Mouse (Mus musculus): Measurements from ENCODE around the gene Vps9d1. TPM values are rescaled to one million over a fixed set of nuclear protein-coding genes. Genes with fewer than 3 reads are reported as not detected.
"Not testable (repeated sequence)": the region's sequence is repeated elsewhere in the genome, so short reads cannot be mapped to it uniquely, and the experiment has no call there.

Vps9d1 gene
- polyA plus RNA-seq, 1 experiment: 42.7 TPM

DNA sequence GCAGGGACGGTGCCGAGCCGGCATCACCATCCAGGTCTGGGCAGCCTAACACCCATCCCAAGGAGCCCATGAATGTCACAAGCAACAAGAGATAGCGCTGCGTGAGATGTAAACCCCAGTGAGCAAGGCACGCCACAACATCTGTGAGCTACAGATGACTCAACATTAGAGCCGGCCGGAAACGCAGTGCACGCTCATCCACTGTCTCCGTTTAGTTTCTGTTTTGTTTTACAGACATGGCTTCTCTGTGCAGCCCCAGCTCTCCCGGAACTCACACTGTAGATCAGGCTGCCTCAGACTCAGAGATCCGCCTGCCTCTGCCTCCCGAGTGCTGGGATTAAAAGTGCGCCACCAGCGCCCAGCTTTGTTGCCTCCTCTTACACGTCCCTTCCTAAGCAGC is 33.2 kb upstream of the Vps9d1 start:
- WGBS: 96% methylated on average over 17 of the region's 17 CpGs
- no peak for DNase-seq
- Histone ChIP-seq H3K36me3 (ENCODE audit: control insufficient read depth, insufficient read depth, low read length) (no peaks in the 10 kb centered on the region), H3K4me3 (ENCODE audit: insufficient read depth, low read depth, low read length) (no peak overlapping the region), H3K4me1 (ENCODE audit: control insufficient read depth, insufficient read depth, low read length) (peaks cover 5% of the 10 kb centered on the region), H3K27me3 (replicated peaks; ENCODE audit: control insufficient read depth, insufficient read depth, low read length) (no peaks in the 10 kb centered on the region), H3K27ac (ENCODE audit: insufficient read depth, low read depth, low read length) (no peak overlapping the region)
- TF ChIP-seq POLR2A (IDR thresholded peaks at IDR 0.05; ENCODE audit: low read depth, low read length): no peak
- TF ChIP-seq CTCF (conservative IDR thresholded peaks at IDR 0.05; ENCODE audit: insufficient read depth, insufficient read length, low read depth, low read length): no peak

GRCm38 (mm10) chr8:123284493-123284892 is 30.3 kb upstream of the Vps9d1 start:
- H3K27me3 ChIP-seq (replicated peaks; ENCODE audit: control insufficient read depth, insufficient read depth, low read length): no peaks in the 10 kb centered on the region
- no peaks in the 10 kb centered on the region for H3K36me3 ChIP-seq (ENCODE audit: control insufficient read depth, insufficient read depth, low read length)
- 88% methylated on average over 5 of the region's 5 CpGs for WGBS
- no peaks in the 10 kb centered on the region for H3K4me1 ChIP-seq (ENCODE audit: control insufficient read depth, insufficient read depth, low read length)
- TF ChIP-seq CTCF (conservative IDR thresholded peaks at IDR 0.05; ENCODE audit: insufficient read depth, insufficient read length, low read depth, low read length) (no peak), POLR2A (IDR thresholded peaks at IDR 0.05; ENCODE audit: low read depth, low read length) (no peak)
- H3K27ac ChIP-seq (ENCODE audit: insufficient read depth, low read depth, low read length): no peak overlapping the region
- DNase-seq: no peak
- H3K4me3 ChIP-seq (ENCODE audit: insufficient read depth, low read depth, low read length): no peak overlapping the region

GRCm38 (mm10) chr8:123283991-123284390 is 29.8 kb upstream of the Vps9d1 start:
- Histone ChIP-seq H3K27ac (ENCODE audit: insufficient read depth, low read depth, low read length) (no peak overlapping the region), H3K36me3 (ENCODE audit: control insufficient read depth, insufficient read depth, low read length) (no peaks in the 10 kb centered on the region), H3K4me3 (ENCODE audit: insufficient read depth, low read depth, low read length) (no peak overlapping the region), H3K27me3 (replicated peaks; ENCODE audit: control insufficient read depth, insufficient read depth, low read length) (no peaks in the 10 kb centered on the region), H3K4me1 (ENCODE audit: control insufficient read depth, insufficient read depth, low read length) (no peaks in the 10 kb centered on the region)
- peak; percentile 23 for DNase-seq
- TF ChIP-seq POLR2A (IDR thresholded peaks at IDR 0.05; ENCODE audit: low read depth, low read length) (no peak), CTCF (conservative IDR thresholded peaks at IDR 0.05; ENCODE audit: insufficient read depth, insufficient read length, low read depth, low read length) (no peak)
- 66% methylated on average over 7 of the region's 7 CpGs for WGBS

DNA sequence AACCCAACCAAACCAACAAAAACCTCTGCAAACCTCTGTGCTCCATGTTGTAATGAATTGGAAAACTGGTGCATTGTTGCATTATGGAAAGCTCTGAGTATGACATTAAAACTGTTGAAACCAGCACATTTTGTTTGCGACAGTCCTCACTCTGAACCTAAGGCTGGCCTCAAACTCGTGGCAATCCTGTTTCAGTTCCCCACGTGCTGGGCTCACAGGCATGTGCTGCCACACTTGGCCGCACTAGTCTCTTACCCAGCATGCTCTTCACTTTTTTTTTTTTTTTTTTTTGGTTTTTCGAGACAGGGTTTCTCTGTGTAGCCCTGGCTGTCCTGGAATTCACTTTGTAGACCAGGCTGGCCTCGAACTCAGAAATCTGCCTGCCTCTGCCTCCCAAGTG is 28.8 kb upstream of the Vps9d1 start:
- not testable (repeated sequence) for H3K36me3 ChIP-seq (ENCODE audit: control insufficient read depth, insufficient read depth, low read length); DNase-seq; H3K27me3 ChIP-seq (replicated peaks; ENCODE audit: control insufficient read depth, insufficient read depth, low read length); H3K27ac ChIP-seq (ENCODE audit: insufficient read depth, low read depth, low read length); H3K4me3 ChIP-seq (ENCODE audit: insufficient read depth, low read depth, low read length); H3K4me1 ChIP-seq (ENCODE audit: control insufficient read depth, insufficient read depth, low read length)
- WGBS: 83% methylated on average over 6 of the region's 6 CpGs

GRCm38 (mm10) chr8:123280302-123281094 is 26.4 kb upstream of the Vps9d1 start:
- Histone ChIP-seq H3K27me3 (replicated peaks; ENCODE audit: control insufficient read depth, insufficient read depth, low read length) (no peaks in the 10 kb centered on the region), H3K27ac (ENCODE audit: insufficient read depth, low read depth, low read length) (no peak overlapping the region), H3K4me3 (ENCODE audit: insufficient read depth, low read depth, low read length) (no peak overlapping the region), H3K36me3 (ENCODE audit: control insufficient read depth, insufficient read depth, low read length) (no peaks in the 10 kb centered on the region), H3K4me1 (ENCODE audit: control insufficient read depth, insufficient read depth, low read length) (no peaks in the 10 kb centered on the region)
- no peak for TF ChIP-seq POLR2A (IDR thresholded peaks at IDR 0.05; ENCODE audit: low read depth, low read length)
- TF ChIP-seq CTCF (conservative IDR thresholded peaks at IDR 0.05; ENCODE audit: insufficient read depth, insufficient read length, low read depth, low read length): no peak
- no peak for DNase-seq
- WGBS: 92% methylated on average over 13 of the region's 13 CpGs

DNA sequence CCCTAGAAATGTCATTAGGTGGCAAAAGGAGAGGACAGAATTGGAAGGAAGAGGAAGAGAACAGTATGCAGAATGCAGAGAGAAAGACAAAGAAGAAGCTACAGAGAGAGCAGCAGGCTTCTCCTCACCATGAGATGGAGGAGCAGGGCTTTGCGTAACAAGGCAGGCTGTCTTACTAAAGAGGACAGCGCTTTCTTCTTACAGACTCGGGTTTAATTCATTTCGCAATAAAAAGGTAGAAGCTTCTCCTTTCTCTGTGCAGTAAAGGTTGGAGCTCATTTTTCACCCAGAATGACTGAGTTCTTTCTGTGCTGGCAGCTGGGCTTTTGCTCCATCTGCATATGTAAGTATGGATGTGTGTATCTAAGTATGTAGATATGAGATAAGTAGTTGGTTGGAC is 25.7 kb upstream of the Vps9d1 start:
- Histone ChIP-seq H3K27me3 (replicated peaks; ENCODE audit: control insufficient read depth, insufficient read depth, low read length) (no peaks in the 10 kb centered on the region), H3K4me3 (ENCODE audit: insufficient read depth, low read depth, low read length) (no peak overlapping the region)

DNA sequence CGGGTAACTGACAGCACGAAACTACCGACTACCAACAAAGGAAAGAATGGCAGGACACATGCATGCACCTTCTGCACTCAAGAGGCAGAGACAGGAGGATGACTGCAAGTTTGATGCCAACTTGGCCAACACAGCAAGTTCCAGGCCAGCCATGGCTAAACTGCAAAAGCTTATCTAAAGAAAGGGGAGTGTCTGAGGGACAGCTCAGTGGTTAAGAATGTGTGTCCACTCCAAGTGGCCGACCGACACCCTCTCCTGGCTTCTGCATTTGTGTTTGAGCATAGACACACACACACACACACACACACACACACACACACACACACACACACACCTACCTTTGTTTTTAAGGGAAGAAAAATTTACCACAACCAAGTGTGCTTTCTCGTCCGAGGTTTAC is 24.3 kb upstream of the Vps9d1 start:
- no peak for TF ChIP-seq POLR2A (IDR thresholded peaks at IDR 0.05; ENCODE audit: low read depth, low read length)
- WGBS: 70% methylated on average over 7 of the region's 7 CpGs
- Histone ChIP-seq H3K27me3 (replicated peaks; ENCODE audit: control insufficient read depth, insufficient read depth, low read length) (no peaks in the 10 kb centered on the region), H3K36me3 (ENCODE audit: control insufficient read depth, insufficient read depth, low read length) (no peaks in the 10 kb centered on the region), H3K27ac (ENCODE audit: insufficient read depth, low read depth, low read length) (no peak overlapping the region), H3K4me3 (ENCODE audit: insufficient read depth, low read depth, low read length) (no peak overlapping the region), H3K4me1 (ENCODE audit: control insufficient read depth, insufficient read depth, low read length) (no peaks in the 10 kb centered on the region)
- no peak for DNase-seq

More for the DNA sequence above, 25.7 kb upstream of the Vps9d1 start:
- 93% methylated on average over 4 of the region's 4 CpGs for WGBS
- H3K4me1 ChIP-seq (ENCODE audit: control insufficient read depth, insufficient read depth, low read length): no peaks in the 10 kb centered on the region
- no peak for DNase-seq
- H3K27ac ChIP-seq (ENCODE audit: insufficient read depth, low read depth, low read length): no peak overlapping the region
- no peaks in the 10 kb centered on the region for H3K36me3 ChIP-seq (ENCODE audit: control insufficient read depth, insufficient read depth, low read length)
- TF ChIP-seq CTCF (conservative IDR thresholded peaks at IDR 0.05; ENCODE audit: insufficient read depth, insufficient read length, low read depth, low read length): no peak
- TF ChIP-seq POLR2A (IDR thresholded peaks at IDR 0.05; ENCODE audit: low read depth, low read length): no peak
